Mouse (Mus musculus) heart, adult 2 months (tissue): ENCODE measurements around the gene Fads2.

Source experiments
- CTCF ChIP-seq: fragments of 200-600 bp; IDR thresholded peaks from 2 replicates; pipeline ENCODE4 v1.8.1; 2022; ENCODE audit warnings: antibody characterized with exemption, mild to moderate bottlenecking, moderate library complexity
- POLR2A ChIP-seq: fragments of 200-500 bp; IDR thresholded peaks from 2 replicates; pipeline ENCODE4 v1.6.1; 2011; ENCODE audit warnings: mild to moderate bottlenecking, low read depth, low read length, control low read depth; ENCODE audit not compliant: insufficient read depth

DNA sequence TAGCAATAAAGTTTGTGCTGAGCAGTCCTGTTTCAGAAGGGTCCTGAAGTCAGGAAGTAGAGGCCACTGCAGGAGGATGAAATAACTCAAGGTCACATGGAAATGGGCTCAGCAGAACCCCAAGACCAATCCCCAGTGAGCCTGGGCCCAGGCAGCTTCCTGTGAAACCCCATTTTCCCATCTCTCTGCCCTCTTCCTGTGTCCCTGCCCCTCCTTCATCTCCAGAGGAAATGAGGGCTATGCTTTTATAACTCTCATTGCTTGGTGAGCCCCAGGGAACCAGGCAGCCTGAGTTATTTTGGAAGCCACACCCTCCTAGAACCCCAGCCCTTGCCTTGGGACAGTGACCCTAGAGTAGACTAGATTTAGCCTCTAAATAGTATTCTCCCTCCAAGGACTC is 52.0 kb downstream of the Fads2 start:
- TF ChIP-seq POLR2A = no peak
- TF ChIP-seq CTCF = no peak
